Mouse (Mus musculus): ENCODE data around the gene Ugt1a9.

- no peak for TF ChIP-seq POLR2A (IDR thresholded peaks at IDR 0.05; ENCODE audit: extremely low read depth, insufficient read depth, low read length)
- TF ChIP-seq CTCF (IDR thresholded peaks at IDR 0.05; ENCODE audit: extremely low read depth, insufficient read depth, low read length): no peak
Measured at GRCm38 (mm10) chr1:88074471-88074870, 3.9 kb downstream of the Ugt1a9 start.

Data from cortical plate, adult 2 months (tissue).